Mouse (Mus musculus): ENCODE measurements around the gene Sh2d7.
"Not testable (repeated sequence)": the region's sequence is repeated elsewhere in the genome, so short reads cannot be mapped to it uniquely, and the experiment has no call there.

Gene Sh2d7

GRCm38 (mm10) chr9:54544212-54544953 is 5.6 kb downstream of the Sh2d7 start:
- no peak for DNase-seq (ENCODE audit: low spot score in 2 of 2)

- DNase-seq (ENCODE audit: low spot score in 2 of 2) = no peak
Observed at GRCm38 (mm10) chr9:54544954-54545315, 6.2 kb downstream of the Sh2d7 start.

GRCm38 (mm10) chr9:54547536-54547935 is 8.8 kb downstream of the Sh2d7 start:
- no peak for DNase-seq (ENCODE audit: low spot score in 2 of 2)

- DNase-seq (ENCODE audit: low spot score in 2 of 2) = no peak
Observed at GRCm38 (mm10) chr9:54549433-54549832, 10.6 kb downstream of the Sh2d7 start.

- no peak for DNase-seq (ENCODE audit: low spot score in 2 of 2)
Observed at GRCm38 (mm10) chr9:54552409-54552808, 13.6 kb downstream of the Sh2d7 start.

- no peak for DNase-seq (ENCODE audit: low spot score in 2 of 2)
Observed at GRCm38 (mm10) chr9:54555044-54555443, 16.3 kb downstream of the Sh2d7 start.

GRCm38 (mm10) chr9:54558731-54559130 is 19.9 kb downstream of the Sh2d7 start:
- no peak for DNase-seq (ENCODE audit: low spot score in 2 of 2)

- DNase-seq (ENCODE audit: low spot score in 2 of 2) = peak; percentile 71 to 80
Observed at GRCm38 (mm10) chr9:54559771-54560471, 21.1 kb downstream of the Sh2d7 start, which contains the start of gene Cib2. TSS of gene Cib2 (minus strand) at chr9:54560218.

- no peak for DNase-seq (ENCODE audit: low spot score in 2 of 2)
Observed at GRCm38 (mm10) chr9:54560831-54561601, 22.2 kb downstream of the Sh2d7 start.

GRCm38 (mm10) chr9:54566958-54567357 is 28.2 kb downstream of the Sh2d7 start:
- DNase-seq (ENCODE audit: low spot score in 2 of 2) = no peak

GRCm38 (mm10) chr9:54568732-54569131 is 29.9 kb downstream of the Sh2d7 start:
- no peak for DNase-seq (ENCODE audit: low spot score in 2 of 2)

GRCm38 (mm10) chr9:54571130-54571839 is 32.5 kb downstream of the Sh2d7 start:
- no peak for DNase-seq (ENCODE audit: low spot score in 2 of 2)

- no peak for DNase-seq (ENCODE audit: low spot score in 2 of 2)
Observed at GRCm38 (mm10) chr9:54583712-54584111, 44.9 kb downstream of the Sh2d7 start.

GRCm38 (mm10) chr9:54584127-54584526 is 45.3 kb downstream of the Sh2d7 start:
- DNase-seq (ENCODE audit: low spot score in 2 of 2) = not testable (repeated sequence)

- DNase-seq (ENCODE audit: low spot score in 2 of 2) = no peak
Observed at GRCm38 (mm10) chr9:54585839-54586198, 47.0 kb downstream of the Sh2d7 start.

GRCm38 (mm10) chr9:54586199-54587061 is 47.6 kb downstream of the Sh2d7 start, which contains the start of gene Idh3a:
TSS of gene Idh3a (plus strand) at chr9:54586334.
- peak; percentile 97 to 99 for DNase-seq (ENCODE audit: low spot score in 2 of 2)

GRCm38 (mm10) chr9:54587863-54588262 is 49.1 kb downstream of the Sh2d7 start:
- DNase-seq (ENCODE audit: low spot score in 2 of 2) = no peak

GRCm38 (mm10) chr9:54593652-54594051 is 54.9 kb downstream of the Sh2d7 start:
- not testable (repeated sequence) for DNase-seq (ENCODE audit: low spot score in 2 of 2)
